Mouse (Mus musculus): ENCODE results near the gene Calcoco1. TPM values are rescaled to one million over a fixed set of nuclear protein-coding genes. Genes with fewer than 3 reads are reported as not detected.
A peak's percentile ranks its signal among the peaks of the same experiment; 100 is the strongest.
"Not testable (repeated sequence)": the region's sequence is repeated elsewhere in the genome, so short reads cannot be mapped to it uniquely, and the experiment has no call there.

The Calcoco1 gene
- polyA plus RNA-seq, 1 experiment from 2014 or later = 55.1 TPM

- H3K4me2 ChIP-seq = no peak overlapping the region
- peaks cover 73% of the 10 kb centered on the region for H3K36me3 ChIP-seq
- no peak overlapping the region for H3K4me3 ChIP-seq
- WGBS = 50% methylated on average over 4 of the region's 4 CpGs
- no peaks in the 10 kb centered on the region for H3K9me3 ChIP-seq (replicated peaks)
- H3K27ac ChIP-seq (ENCODE audit: poor library complexity, severe bottlenecking) = no peak overlapping the region
- no peak for ATAC-seq (ENCODE audit: insufficient number of reproducible peaks, low FRiP score)
- H3K27me3 ChIP-seq (replicated peaks) = no peaks in the 10 kb centered on the region
- H3K9ac ChIP-seq = no peak overlapping the region
- peaks cover 13% of the 10 kb centered on the region for H3K4me1 ChIP-seq (replicated peaks)
Measured at GRCm38 (mm10) chr15:102665494-102665893, 56.5 kb downstream of the Calcoco1 start.

GRCm38 (mm10) chr15:102663825-102664224 is 58.2 kb downstream of the Calcoco1 start:
- no peaks in the 10 kb centered on the region for H3K27me3 ChIP-seq (replicated peaks)
- no peak overlapping the region for H3K4me3 ChIP-seq
- no peak for ATAC-seq (ENCODE audit: insufficient number of reproducible peaks, low FRiP score)
- H3K9me3 ChIP-seq (replicated peaks) = no peaks in the 10 kb centered on the region
- H3K9ac ChIP-seq = no peak overlapping the region
- H3K4me1 ChIP-seq (replicated peaks) = peaks cover 6% of the 10 kb centered on the region
- peaks cover 80% of the 10 kb centered on the region for H3K36me3 ChIP-seq
- WGBS = 93% methylated on average over 8 of the region's 8 CpGs
- no peak overlapping the region for H3K27ac ChIP-seq (ENCODE audit: poor library complexity, severe bottlenecking)
- no peak overlapping the region for H3K4me2 ChIP-seq

- 100% methylated on average over 1 of the region's 2 CpGs for WGBS
- ATAC-seq (ENCODE audit: insufficient number of reproducible peaks, low FRiP score); H3K27ac ChIP-seq (ENCODE audit: poor library complexity, severe bottlenecking); H3K4me2 ChIP-seq; H3K27me3 ChIP-seq (replicated peaks); H3K9ac ChIP-seq; H3K4me3 ChIP-seq; H3K9me3 ChIP-seq (replicated peaks): not testable (repeated sequence)
- Histone ChIP-seq H3K36me3 (peaks cover 70% of the 10 kb centered on the region), H3K4me1 (replicated peaks) (peaks cover 16% of the 10 kb centered on the region)
Measured at GRCm38 (mm10) chr15:102662601-102663000, 59.4 kb downstream of the Calcoco1 start.

- Histone ChIP-seq H3K4me3 (no peak overlapping the region), H3K27me3 (replicated peaks) (no peaks in the 10 kb centered on the region), H3K9ac (peak overlapping the region; percentile 4), H3K27ac (ENCODE audit: poor library complexity, severe bottlenecking) (peak overlapping the region; percentile 96), H3K9me3 (replicated peaks) (no peaks in the 10 kb centered on the region), H3K4me1 (replicated peaks) (peaks cover 27% of the 10 kb centered on the region), H3K36me3 (peaks cover 26% of the 10 kb centered on the region), H3K4me2 (peak overlapping the region; percentile 10; the same call in 1 of the 2 replicates)
- 40% methylated on average over 3 of the region's 3 CpGs for WGBS
- no peak for ATAC-seq (ENCODE audit: insufficient number of reproducible peaks, low FRiP score)
Measured at GRCm38 (mm10) chr15:102657926-102658381, 64.0 kb downstream of the Calcoco1 start.

MicroRNA genes within 50 kb of the gene (microRNA counts, 519-probe panel; counts per million panel counts)
- microRNA mmu-miR-688 = not detected

Small RNA genes within 50 kb of the gene (microRNA-seq; reads per million reads assigned to microRNA genes)
- not detected for gene Mir688

Other genes starting within 250 kb of the Calcoco1 start
- gene Gm10337, start 218.5 kb downstream of the Calcoco1 start, polyA plus RNA-seq (2016; fragmentation: Nextera tagmentation; extraction: Ambion mirVana) = not detected in 2 replicates
- 14.7 and 17.3 TPM in 2 replicates for gene Map3k12, start 205.1 kb downstream of the Calcoco1 start, polyA plus RNA-seq (2016; fragmentation: Nextera tagmentation; extraction: Ambion mirVana)
- 100 and 104 TPM in 2 replicates for gene Tarbp2, start 204.0 kb downstream of the Calcoco1 start, polyA plus RNA-seq (2016; fragmentation: Nextera tagmentation; extraction: Ambion mirVana)
- gene Npff, start 197.2 kb downstream of the Calcoco1 start, polyA plus RNA-seq (2016; fragmentation: Nextera tagmentation; extraction: Ambion mirVana) = 2.2 and 2.8 TPM in 2 replicates
- not detected in 2 replicates for gene Gm28047, start 97.1 kb downstream of the Calcoco1 start, polyA plus RNA-seq (2016; fragmentation: Nextera tagmentation; extraction: Ambion mirVana)
- 31.0 and 32.5 TPM in 2 replicates for gene Atf7, start 96.7 kb downstream of the Calcoco1 start, polyA plus RNA-seq (2016; fragmentation: Nextera tagmentation; extraction: Ambion mirVana)
- gene Atp5g2, start 49.8 kb downstream of the Calcoco1 start, polyA plus RNA-seq (2016; fragmentation: Nextera tagmentation; extraction: Ambion mirVana) = 73.0 and 88.2 TPM in 2 replicates
- 0.18 TPM in 1 of 2 replicates, not detected in the other for gene Hoxc13, start 198.9 kb upstream of the Calcoco1 start, polyA plus RNA-seq (2016; fragmentation: Nextera tagmentation; extraction: Ambion mirVana)
- not detected in 2 replicates for gene Hoxc12, start 214.6 kb upstream of the Calcoco1 start, polyA plus RNA-seq (2016; fragmentation: Nextera tagmentation; extraction: Ambion mirVana)
- gene Hoxc11, start 232.2 kb upstream of the Calcoco1 start, polyA plus RNA-seq (2016; fragmentation: Nextera tagmentation; extraction: Ambion mirVana) = not detected in 2 replicates
- gene Hoxc10, start 244.6 kb upstream of the Calcoco1 start, polyA plus RNA-seq (2016; fragmentation: Nextera tagmentation; extraction: Ambion mirVana) = not detected in 2 replicates
- 0.38 and 0.39 TPM in 2 replicates for gene Hoxc5, start 245.3 kb upstream of the Calcoco1 start, polyA plus RNA-seq (2016; fragmentation: Nextera tagmentation; extraction: Ambion mirVana)

Data from heart, embryonic 12.5 days (tissue).